Mouse (Mus musculus) heart, embryonic 11.5 days (tissue): ENCODE measurements around the gene Efcc1. TPM values are rescaled to one million over a fixed set of nuclear protein-coding genes. Genes with fewer than 3 reads are reported as not detected.
A peak's percentile ranks its signal among the peaks of the same experiment; 100 is the strongest.

Experiments used
- ATAC-seq: fragments of 200-750 bp; cut with Nextera tagmentation; replicated peaks from 2 replicates; pipeline ENCODE4 v1.8.0; 2017; ENCODE audit warnings: moderate library complexity; ENCODE audit not compliant: insufficient number of reproducible peaks, low FRiP score, low TSS enrichment
- H3K27ac ChIP-seq: fragments of 300-500 bp; sonication (generic); 2 replicates; pipeline ENCODE4 v1.5.1; 2014; ENCODE audit warnings: mild to moderate bottlenecking, low read depth, low read length
- H3K27me3 ChIP-seq: fragments of 300-500 bp; sonication (generic); 2 replicates; pipeline ENCODE4 v1.6.1; 2014; ENCODE audit warnings: mild to moderate bottlenecking, low read length, mixed read lengths; ENCODE audit not compliant: control insufficient read depth, insufficient read depth
- H3K36me3 ChIP-seq: fragments of 300-500 bp; sonication (generic); 2 replicates; pipeline ENCODE4 v1.6.1; 2014; ENCODE audit warnings: mild to moderate bottlenecking, low read length, moderate library complexity, mixed read lengths; ENCODE audit not compliant: control insufficient read depth, insufficient read depth
- H3K4me1 ChIP-seq: fragments of 300-500 bp; sonication (generic); 2 replicates; pipeline ENCODE4 v1.6.1; 2014; ENCODE audit warnings: low read length; ENCODE audit not compliant: control insufficient read depth, insufficient read depth
- H3K4me2 ChIP-seq: fragments of 300-500 bp; sonication (generic); 2 replicates; pipeline ENCODE4 v1.6.1; 2014; ENCODE audit warnings: mild to moderate bottlenecking, moderate library complexity
- H3K4me3 ChIP-seq: fragments of 300-500 bp; sonication (generic); 2 replicates; pipeline ENCODE4 v1.5.1; 2014; ENCODE audit warnings: low read depth, low read length
- H3K9ac ChIP-seq: fragments of 300-500 bp; sonication (generic); 2 replicates; pipeline ENCODE4 v1.6.1; 2014; ENCODE audit warnings: mild to moderate bottlenecking, low read depth, low read length, moderate library complexity
- H3K9me3 ChIP-seq: fragments of 300-500 bp; sonication (generic); replicated peaks from 2 replicates; pipeline ENCODE4 v1.6.1; 2016; ENCODE audit warnings: low read length; ENCODE audit not compliant: control insufficient read depth
- WGBS: fragments of 180-500 bp; shearing (Covaris S2); extraction: QIAGEN DNeasy Blood & Tissue Kit; methylation state at CpG from one replicate; pipeline ENCODE4 v1.1.7; 2014; ENCODE audit not compliant: insufficient replicate concordance; 5-methylcytosine and 5-hydroxymethylcytosine counted together
- polyA plus RNA-seq: library from polyadenylated mRNA; unstranded; fragments of >200 nt; fragmentation: Nextera tagmentation; extraction: Ambion mirVana; gene quantifications from 2 replicates; pipeline ENCODE4 v1.2.1, GENCODE M21; 2014

The Efcc1 gene
- polyA plus RNA-seq, 1 experiment from 2014 or later: not detected

GRCm38 (mm10) chr6:87788896-87789587, 58.4 kb downstream of the Efcc1 start:
- H3K9me3 ChIP-seq: no peaks in the 10 kb centered on the region
- H3K27ac ChIP-seq: no peak overlapping the region
- no peak overlapping the region for H3K4me3 ChIP-seq
- WGBS: 46% methylated on average over 5 of the region's 5 CpGs
- no peak for ATAC-seq
- no peak overlapping the region for H3K4me2 ChIP-seq
- H3K4me1 ChIP-seq: peaks cover 15% of the 10 kb centered on the region
- H3K27me3 ChIP-seq: no peaks in the 10 kb centered on the region
- H3K9ac ChIP-seq: 0 out of 2 replicates have a peak overlapping the region, but pooled peaks have one; percentile 40
- H3K36me3 ChIP-seq: peaks cover 6% of the 10 kb centered on the region

- Histone ChIP-seq H3K4me1 (peaks cover 15% of the 10 kb centered on the region), H3K27me3 (no peaks in the 10 kb centered on the region), H3K4me3 (no peak overlapping the region), H3K9ac (no peak overlapping the region; the same call in 1 of the 2 replicates), H3K36me3 (peaks cover 6% of the 10 kb centered on the region), H3K27ac (no peak overlapping the region), H3K9me3 (no peaks in the 10 kb centered on the region), H3K4me2 (no peak overlapping the region)
- no peak for ATAC-seq
- WGBS: 87% methylated on average over 6 of the region's 6 CpGs
Measured at GRCm38 (mm10) chr6:87789791-87790190, 59.1 kb downstream of the Efcc1 start.

- no peak overlapping the region for H3K4me3 ChIP-seq
- 39% methylated on average over 7 of the region's 7 CpGs for WGBS
- H3K9ac ChIP-seq: 0 out of 2 replicates have a peak overlapping the region, but pooled peaks have one; percentile 7
- H3K27ac ChIP-seq: no peak overlapping the region; the same call in 1 of the 2 replicates
- H3K4me2 ChIP-seq: no peak overlapping the region
- peaks cover 15% of the 10 kb centered on the region for H3K4me1 ChIP-seq
- no peaks in the 10 kb centered on the region for H3K9me3 ChIP-seq
- ATAC-seq: peak; percentile 85
- H3K27me3 ChIP-seq: no peaks in the 10 kb centered on the region
- peaks cover 6% of the 10 kb centered on the region for H3K36me3 ChIP-seq
Measured at GRCm38 (mm10) chr6:87790779-87791480, 60.3 kb downstream of the Efcc1 start.

- H3K9ac ChIP-seq: no peak overlapping the region
- no peaks in the 10 kb centered on the region for H3K27me3 ChIP-seq
- H3K27ac ChIP-seq: no peak overlapping the region
- H3K4me1 ChIP-seq: peaks cover 15% of the 10 kb centered on the region
- H3K4me2 ChIP-seq: no peak overlapping the region
- H3K36me3 ChIP-seq: peaks cover 6% of the 10 kb centered on the region
- no peaks in the 10 kb centered on the region for H3K9me3 ChIP-seq
- WGBS: 88% methylated on average over 5 of the region's 5 CpGs
- no peak for ATAC-seq
- H3K4me3 ChIP-seq: no peak overlapping the region
Measured at GRCm38 (mm10) chr6:87791826-87792225, 61.2 kb downstream of the Efcc1 start.

GRCm38 (mm10) chr6:87793821-87794510, 63.3 kb downstream of the Efcc1 start:
- Histone ChIP-seq H3K36me3 (peaks cover 6% of the 10 kb centered on the region; the same call in 1 of the 2 replicates), H3K27ac (no peak overlapping the region), H3K9me3 (no peaks in the 10 kb centered on the region), H3K4me1 (peaks cover 14% of the 10 kb centered on the region), H3K27me3 (no peaks in the 10 kb centered on the region), H3K4me2 (no peak overlapping the region), H3K4me3 (no peak overlapping the region), H3K9ac (no peak overlapping the region)
- no peak for ATAC-seq
- 81% methylated on average over 10 of the region's 10 CpGs for WGBS

GRCm38 (mm10) chr6:87795385-87796150, 64.9 kb downstream of the Efcc1 start:
- peaks cover 6% of the 10 kb centered on the region; the same call in 1 of the 2 replicates for H3K36me3 ChIP-seq
- WGBS: 72% methylated on average over 6 of the region's 6 CpGs
- no peaks in the 10 kb centered on the region for H3K27me3 ChIP-seq
- H3K4me1 ChIP-seq: peaks cover 9% of the 10 kb centered on the region; the same call in 1 of the 2 replicates
- H3K4me2 ChIP-seq: no peak overlapping the region
- H3K9me3 ChIP-seq: no peaks in the 10 kb centered on the region
- H3K27ac ChIP-seq: no peak overlapping the region
- no peak for ATAC-seq
- no peak overlapping the region for H3K4me3 ChIP-seq
- H3K9ac ChIP-seq: no peak overlapping the region

GRCm38 (mm10) chr6:87796251-87796880, 65.7 kb downstream of the Efcc1 start:
- H3K4me3 ChIP-seq: no peak overlapping the region
- H3K27ac ChIP-seq: no peak overlapping the region
- no peaks in the 10 kb centered on the region for H3K9me3 ChIP-seq
- peaks cover 4% of the 10 kb centered on the region; the same call in 1 of the 2 replicates for H3K4me1 ChIP-seq
- no peaks in the 10 kb centered on the region for H3K27me3 ChIP-seq
- ATAC-seq: no peak
- H3K4me2 ChIP-seq: no peak overlapping the region
- peaks cover 6% of the 10 kb centered on the region; the same call in 1 of the 2 replicates for H3K36me3 ChIP-seq
- WGBS: 83% methylated on average over 6 of the region's 6 CpGs
- H3K9ac ChIP-seq: no peak overlapping the region
